Mouse (Mus musculus) kidney, embryonic 14.5 days (tissue): ENCODE results near the gene Zan. TPM values are rescaled to one million over a fixed set of nuclear protein-coding genes. Genes with fewer than 3 reads are reported as not detected.

Experiments used
- ATAC-seq: fragments of 200-750 bp; cut with Nextera tagmentation; 2 replicates; pipeline ENCODE4 v1.8.0; 2017; ENCODE audit warnings: moderate number of reproducible peaks, mild to moderate bottlenecking, moderate TSS enrichment, moderate library complexity; ENCODE audit not compliant: low FRiP score, low TSS enrichment
- H3K27ac ChIP-seq: fragments of 300-500 bp; sonication (generic); 2 replicates; pipeline ENCODE4 v1.5.1; 2014; ENCODE audit warnings: low read depth, mild to moderate bottlenecking, low read length, moderate library complexity, mixed read lengths
- H3K27me3 ChIP-seq: fragments of 300-500 bp; sonication (generic); 2 replicates; pipeline ENCODE4 v1.6.1; 2014; ENCODE audit warnings: mild to moderate bottlenecking, low read length; ENCODE audit not compliant: control insufficient read depth, insufficient read depth
- H3K36me3 ChIP-seq: fragments of 300-500 bp; sonication (generic); 2 replicates; pipeline ENCODE4 v1.6.1; 2014; ENCODE audit warnings: low read length, mixed read lengths; ENCODE audit not compliant: control insufficient read depth, insufficient read depth
- H3K4me1 ChIP-seq: fragments of 300-500 bp; sonication (generic); 2 replicates; pipeline ENCODE4 v1.6.1; 2014; ENCODE audit warnings: low read length, mixed read lengths; ENCODE audit not compliant: control insufficient read depth, insufficient read depth
- H3K4me2 ChIP-seq: fragments of 300-500 bp; sonication (generic); replicated peaks from 2 replicates; pipeline ENCODE4 v1.6.1; 2014; ENCODE audit warnings: low read depth, mild to moderate bottlenecking, low read length
- H3K4me3 ChIP-seq: fragments of 300-500 bp; sonication (generic); 2 replicates; pipeline ENCODE4 v1.5.1; 2014; ENCODE audit warnings: mild to moderate bottlenecking, low read length
- H3K9ac ChIP-seq: fragments of 300-500 bp; sonication (generic); 2 replicates; pipeline ENCODE4 v1.6.1; 2014; ENCODE audit warnings: low read depth, mild to moderate bottlenecking, low read length, moderate library complexity
- H3K9me3 ChIP-seq: fragments of 300-500 bp; sonication (generic); 2 replicates; pipeline ENCODE4 v1.6.1; 2016; ENCODE audit warnings: low read length; ENCODE audit not compliant: control insufficient read depth
- WGBS: fragments of 180-500 bp; shearing (Covaris S2); extraction: QIAGEN DNeasy Blood & Tissue Kit; methylation state at CpG from one replicate; pipeline ENCODE4 v1.1.7; 2014; 5-methylcytosine and 5-hydroxymethylcytosine counted together
- polyA plus RNA-seq: library from polyadenylated mRNA; unstranded; fragments of >200 nt; fragmentation: Nextera tagmentation; extraction: Ambion mirVana; gene quantifications from 2 replicates; pipeline ENCODE4 v1.2.1, GENCODE M21; 2014

Gene Zan
- 0.17 and 0.60 TPM in 2 replicates for polyA plus RNA-seq

- 83% methylated on average over 5 of the region's 5 CpGs for WGBS
- ATAC-seq = no peak
- Histone ChIP-seq H3K4me3 (no peak within 1 kb of the TSS), H3K9ac (no peak within 1 kb of the TSS), H3K4me2 (no peak within 1 kb of the TSS), H3K27ac (no peak within 1 kb of the TSS), H3K4me1 (no peaks in the 10 kb centered on the region), H3K9me3 (no peaks in the 10 kb centered on the region), H3K36me3 (no peaks in the 10 kb centered on the region), H3K27me3 (no peaks in the 10 kb centered on the region)
Observed at GRCm38 (mm10) chr5:137476964-137477363, at the start of gene Zan. Zan (minus strand) TSS chr5:137477064.

GRCm38 (mm10) chr5:137526192-137526936, 49.5 kb upstream of the Zan start:
- Histone ChIP-seq H3K36me3 (peaks cover 87% of the 10 kb centered on the region), H3K9ac (no peak overlapping the region), H3K4me3 (no peak overlapping the region), H3K27me3 (no peaks in the 10 kb centered on the region), H3K9me3 (no peaks in the 10 kb centered on the region), H3K4me1 (peaks cover 13% of the 10 kb centered on the region), H3K27ac (no peak overlapping the region), H3K4me2 (no peak overlapping the region)
- WGBS = 42% methylated on average over 16 of the region's 16 CpGs
- ATAC-seq = no peak

GRCm38 (mm10) chr5:137525511-137525910, 48.6 kb upstream of the Zan start:
- H3K36me3 ChIP-seq = peaks cover 95% of the 10 kb centered on the region
- no peaks in the 10 kb centered on the region for H3K27me3 ChIP-seq
- no peaks in the 10 kb centered on the region for H3K9me3 ChIP-seq
- no peak overlapping the region for H3K4me3 ChIP-seq
- ATAC-seq = no peak
- no peak overlapping the region for H3K4me2 ChIP-seq
- no peak overlapping the region for H3K9ac ChIP-seq
- WGBS = 78% methylated on average over 16 of the region's 16 CpGs
- H3K4me1 ChIP-seq = peaks cover 12% of the 10 kb centered on the region
- no peak overlapping the region for H3K27ac ChIP-seq

- no peak overlapping the region for H3K27ac ChIP-seq
- H3K4me3 ChIP-seq = no peak overlapping the region
- H3K9ac ChIP-seq = no peak overlapping the region
- 77% methylated on average over 13 of the region's 13 CpGs for WGBS
- ATAC-seq = no peak
- no peaks in the 10 kb centered on the region for H3K27me3 ChIP-seq
- H3K4me2 ChIP-seq = no peak overlapping the region
- H3K4me1 ChIP-seq = peaks cover 4% of the 10 kb centered on the region; the same call in 1 of the 2 replicates
- H3K9me3 ChIP-seq = no peaks in the 10 kb centered on the region
- peaks cover 98% of the 10 kb centered on the region for H3K36me3 ChIP-seq
Observed at GRCm38 (mm10) chr5:137524671-137525070, 47.8 kb upstream of the Zan start.

- Histone ChIP-seq H3K9ac (no peak overlapping the region), H3K4me2 (no peak overlapping the region), H3K9me3 (no peaks in the 10 kb centered on the region), H3K36me3 (peaks cover 98% of the 10 kb centered on the region), H3K27me3 (no peaks in the 10 kb centered on the region), H3K4me1 (no peaks in the 10 kb centered on the region), H3K4me3 (no peak overlapping the region), H3K27ac (no peak overlapping the region)
- 93% methylated on average over 8 of the region's 8 CpGs for WGBS
- ATAC-seq = no peak
Observed at GRCm38 (mm10) chr5:137524251-137524515, 47.3 kb upstream of the Zan start.

GRCm38 (mm10) chr5:137523396-137524250, 46.8 kb upstream of the Zan start:
- H3K4me1 ChIP-seq = no peaks in the 10 kb centered on the region
- H3K27ac ChIP-seq = no peak overlapping the region
- H3K4me3 ChIP-seq = no peak overlapping the region
- ATAC-seq = no peak
- no peaks in the 10 kb centered on the region for H3K9me3 ChIP-seq
- no peaks in the 10 kb centered on the region for H3K27me3 ChIP-seq
- H3K9ac ChIP-seq = no peak overlapping the region
- WGBS = 85% methylated on average over 25 of the region's 25 CpGs
- no peak overlapping the region for H3K4me2 ChIP-seq
- H3K36me3 ChIP-seq = peaks cover 98% of the 10 kb centered on the region

GRCm38 (mm10) chr5:137522711-137523110, 45.8 kb upstream of the Zan start:
- ATAC-seq = no peak
- WGBS = 75% methylated on average over 11 of the region's 11 CpGs
- no peak overlapping the region for H3K4me2 ChIP-seq
- no peaks in the 10 kb centered on the region for H3K4me1 ChIP-seq
- no peak overlapping the region for H3K4me3 ChIP-seq
- H3K9me3 ChIP-seq = no peaks in the 10 kb centered on the region
- H3K36me3 ChIP-seq = peaks cover 96% of the 10 kb centered on the region
- H3K27ac ChIP-seq = no peak overlapping the region
- no peak overlapping the region for H3K9ac ChIP-seq
- H3K27me3 ChIP-seq = no peaks in the 10 kb centered on the region

GRCm38 (mm10) chr5:137521861-137522260, 45.0 kb upstream of the Zan start:
- Histone ChIP-seq H3K36me3 (peaks cover 88% of the 10 kb centered on the region), H3K4me2 (no peak overlapping the region), H3K27me3 (no peaks in the 10 kb centered on the region), H3K4me1 (no peaks in the 10 kb centered on the region), H3K27ac (no peak overlapping the region), H3K9me3 (no peaks in the 10 kb centered on the region), H3K9ac (no peak overlapping the region), H3K4me3 (no peak overlapping the region)
- no peak for ATAC-seq
- WGBS = 84% methylated on average over 9 of the region's 9 CpGs
